Mouse (Mus musculus) cortical plate, adult 2 months (tissue): Measurements from ENCODE around the gene Atp4a.

Source experiments
- CTCF ChIP-seq: fragments of 200-500 bp; IDR thresholded peaks from 2 replicates; pipeline ENCODE4 v1.5.1; 2011; ENCODE audit warnings: mild to moderate bottlenecking, control low read depth, low read length; ENCODE audit not compliant: insufficient read depth; ENCODE audit errors: extremely low read depth
- POLR2A ChIP-seq: fragments of 200-500 bp; IDR thresholded peaks from 2 replicates; pipeline ENCODE4 v1.6.1; 2011; ENCODE audit warnings: mild to moderate bottlenecking, low read length, control low read depth; ENCODE audit not compliant: insufficient read depth; ENCODE audit errors: extremely low read depth

DNA sequence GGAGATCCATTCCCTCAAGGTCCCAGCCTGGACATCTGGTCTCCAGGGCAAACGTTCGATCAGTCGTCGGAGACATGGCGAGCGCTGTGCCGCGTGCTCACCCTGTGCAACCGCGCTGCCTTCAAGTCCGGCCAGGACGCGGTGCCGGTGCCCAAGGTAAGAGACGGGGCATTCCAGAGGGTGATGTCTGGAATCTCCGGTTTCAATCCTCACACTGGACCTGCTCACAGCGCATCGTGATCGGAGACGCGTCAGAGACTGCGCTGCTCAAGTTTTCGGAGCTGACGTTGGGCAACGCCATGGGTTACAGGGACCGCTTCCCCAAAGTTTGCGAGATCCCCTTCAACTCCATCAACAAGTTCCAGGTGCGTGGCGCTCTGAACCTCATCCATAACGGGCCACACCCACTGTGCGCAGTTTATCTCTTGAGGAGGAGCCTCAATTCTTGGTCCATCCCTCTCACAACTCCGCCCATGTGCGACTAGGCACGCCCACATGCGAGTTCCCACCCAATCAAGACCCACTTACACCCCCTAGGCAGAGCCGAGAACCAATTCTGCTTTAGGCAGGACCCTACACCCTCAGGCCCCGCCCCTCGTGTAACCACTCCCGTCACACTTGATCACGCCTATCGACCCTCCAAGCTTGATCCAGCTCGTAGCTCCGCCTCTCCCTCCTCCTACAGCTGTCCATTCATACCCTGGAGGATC is 5.2 kb downstream of the Atp4a start:
- TF ChIP-seq CTCF (no peak), POLR2A (no peak)
